Mouse (Mus musculus) neural tube, embryonic 15.5 days (tissue): ENCODE data around the gene Zmat5. TPM values are rescaled to one million over a fixed set of nuclear protein-coding genes. Genes with fewer than 3 reads are reported as not detected.

Source experiments
- polyA plus RNA-seq: library from polyadenylated mRNA; unstranded; fragments of >200 nt; fragmentation: Nextera tagmentation; extraction: Ambion mirVana; gene quantifications from 2 replicates; pipeline ENCODE4 v1.2.1, GENCODE M21; 2015

Gene Zmat5
- polyA plus RNA-seq, 1 experiment from 2014 or later: 65.3 TPM

Other genes starting within 250 kb of the Zmat5 start
- 26.6 and 27.3 TPM in 2 replicates for gene Mtmr3, start 109.8 kb upstream of the Zmat5 start, polyA plus RNA-seq
- gene Gm11032, start 84.6 kb upstream of the Zmat5 start, polyA plus RNA-seq: not detected in 2 replicates
- 19.3 and 22.5 TPM in 2 replicates for gene Ascc2, start 66.9 kb upstream of the Zmat5 start, polyA plus RNA-seq
- gene Uqcr10, start 336 bp upstream of the Zmat5 start, polyA plus RNA-seq: 722 and 793 TPM in 2 replicates
- gene Cabp7, start 42.1 kb downstream of the Zmat5 start, polyA plus RNA-seq: 2.9 and 4.2 TPM in 2 replicates
- gene Nf2, start 144.9 kb downstream of the Zmat5 start, polyA plus RNA-seq: 61.9 and 62.2 TPM in 2 replicates
- gene Nipsnap1, start 169.3 kb downstream of the Zmat5 start, polyA plus RNA-seq: 121 and 137 TPM in 2 replicates
- 43.4 and 46.5 TPM in 2 replicates for gene Thoc5, start 190.6 kb downstream of the Zmat5 start, polyA plus RNA-seq
- gene Nefh, start 243.4 kb downstream of the Zmat5 start, polyA plus RNA-seq: 22.1 and 24.0 TPM in 2 replicates